Mouse (Mus musculus) liver, adult 2 months (tissue): ENCODE data around the gene Wbp1l. TPM values are rescaled to one million over a fixed set of nuclear protein-coding genes. Genes with fewer than 3 reads are reported as not detected.

ENCODE experiments used
- DNase-seq: peaks from one replicate; pipeline ENCODE4 v3.0.0-alpha.2; 2011; ENCODE audit warnings: low read depth, low spot score; ENCODE audit errors: extremely low read depth
- H3K27ac ChIP-seq: fragments of 200-500 bp; replicated peaks from 2 replicates; pipeline ENCODE4 v1.5.1; 2012; ENCODE audit warnings: low read depth, mild to moderate bottlenecking, control low read depth, inconsistent platforms, low read length; ENCODE audit not compliant: insufficient read depth
- H3K27me3 ChIP-seq: fragments of 200-500 bp; 2 replicates; pipeline ENCODE4 v1.6.1; 2012; ENCODE audit warnings: mild to moderate bottlenecking, moderate library complexity, low read length, inconsistent platforms; ENCODE audit not compliant: control insufficient read depth, insufficient read depth
- H3K36me3 ChIP-seq: fragments of 200-500 bp; 2 replicates; pipeline ENCODE4 v1.6.1; 2012; ENCODE audit warnings: low read length, inconsistent platforms; ENCODE audit not compliant: control insufficient read depth, insufficient read depth
- H3K4me1 ChIP-seq: fragments of 200-500 bp; 2 replicates; pipeline ENCODE4 v1.6.1; 2011; ENCODE audit warnings: low read length; ENCODE audit not compliant: control insufficient read depth, insufficient read depth
- H3K4me3 ChIP-seq: fragments of 200-500 bp; 2 replicates; pipeline ENCODE4 v1.5.1; 2011; ENCODE audit warnings: low read depth, mild to moderate bottlenecking, control low read depth, low read length, moderate library complexity; ENCODE audit not compliant: insufficient read depth
- H3K79me2 ChIP-seq: fragments of 200-500 bp; 2 replicates; pipeline ENCODE4 v1.6.1; 2012; ENCODE audit warnings: inconsistent platforms, mild to moderate bottlenecking, low read length, moderate library complexity; ENCODE audit not compliant: control insufficient read depth, insufficient read depth
- H3K9ac ChIP-seq: fragments of 200-500 bp; 2 replicates; pipeline ENCODE4 v1.6.1; 2012; ENCODE audit warnings: low read depth, mild to moderate bottlenecking, control low read depth, inconsistent platforms, low read length
- CTCF ChIP-seq: fragments of 200-500 bp; IDR thresholded peaks from 2 replicates; pipeline ENCODE4 v1.5.1; 2011; ENCODE audit warnings: low read depth, low read length, control low read depth
- POLR2A ChIP-seq: fragments of 200-500 bp; IDR thresholded peaks from 2 replicates; pipeline ENCODE4 v1.6.1; 2011; ENCODE audit warnings: low read length, control low read depth; ENCODE audit not compliant: insufficient read depth; ENCODE audit errors: extremely low read depth
- WGBS: fragments of 180-500 bp; shearing (Covaris S2); methylation state at CpG from one replicate; pipeline ENCODE4 v1.1.7; 2018; 5-methylcytosine and 5-hydroxymethylcytosine counted together
- polyA plus RNA-seq: library from polyadenylated mRNA; depleted of rRNA; stranded (reverse); fragments of >200 nt; gene quantifications from 2 replicates; pipeline ENCODE4 v1.2.3, GENCODE M21; 2012; rRNA removed
- total RNA-seq: library from RNA; depleted of rRNA; stranded (reverse); fragments of >200 nt; gene quantifications from 2 replicates; pipeline ENCODE4 v1.2.3, GENCODE M21; 2014; rRNA removed

Wbp1l gene
- total and polyA plus RNA-seq, 2 experiments: 66.7 to 140 TPM

GRCm38 (mm10) chr19:46705779-46706495 lies 107.1 kb downstream of the Wbp1l start:
- peak overlapping the region; percentile 31; the same call in 1 of the 2 replicates for H3K9ac ChIP-seq
- H3K4me3 ChIP-seq: no peak overlapping the region
- WGBS: 53% methylated on average over 7 of the region's 7 CpGs
- H3K4me1 ChIP-seq: peaks cover 17% of the 10 kb centered on the region; the same call in 1 of the 2 replicates
- TF ChIP-seq CTCF (no peak), POLR2A (no peak)
- H3K27ac ChIP-seq: peak overlapping the region; percentile 61
- DNase-seq: peak; percentile 74
- H3K79me2 ChIP-seq: no peaks in the 10 kb centered on the region
- peaks cover 11% of the 10 kb centered on the region for H3K36me3 ChIP-seq
- H3K27me3 ChIP-seq: no peaks in the 10 kb centered on the region

- 26% methylated on average over 9 of the region's 9 CpGs for WGBS
- H3K27ac ChIP-seq: peak overlapping the region; percentile 66
- no peak overlapping the region for H3K4me3 ChIP-seq
- peak overlapping the region; percentile 77 for H3K9ac ChIP-seq
- DNase-seq: peak; percentile 90
- no peaks in the 10 kb centered on the region for H3K79me2 ChIP-seq
- TF ChIP-seq POLR2A (no peak), CTCF (no peak)
- H3K4me1 ChIP-seq: peaks cover 17% of the 10 kb centered on the region; the same call in 1 of the 2 replicates
- peaks cover 11% of the 10 kb centered on the region for H3K36me3 ChIP-seq
- no peaks in the 10 kb centered on the region for H3K27me3 ChIP-seq
Measured at GRCm38 (mm10) chr19:46706540-46707295, 107.8 kb downstream of the Wbp1l start.

Other genes starting within 250 kb of the Wbp1l start
- 0.09 and 0.40 TPM in 2 replicates for gene 2310034G01Rik, start 248.8 kb upstream of the Wbp1l start, total RNA-seq
- 0.10 and 0.25 TPM in 2 replicates for gene 2310034G01Rik, start 248.8 kb upstream of the Wbp1l start, polyA plus RNA-seq
- 29.7 and 32.5 TPM in 2 replicates for gene Actr1a, start 203.3 kb upstream of the Wbp1l start, total RNA-seq
- 40.9 and 46.2 TPM in 2 replicates for gene Actr1a, start 203.3 kb upstream of the Wbp1l start, polyA plus RNA-seq
- 1.1 and 2.3 TPM in 2 replicates for gene Sufu, start 202.2 kb upstream of the Wbp1l start, total RNA-seq
- gene Sufu, start 202.2 kb upstream of the Wbp1l start, polyA plus RNA-seq: 2.8 and 3.2 TPM in 2 replicates
- 7.3 and 9.9 TPM in 2 replicates for gene Trim8, start 97.4 kb upstream of the Wbp1l start, total RNA-seq
- gene Trim8, start 97.4 kb upstream of the Wbp1l start, polyA plus RNA-seq: 17.7 and 20.0 TPM in 2 replicates
- gene Arl3, start 25.9 kb upstream of the Wbp1l start, total RNA-seq: 21.9 and 25.1 TPM in 2 replicates
- gene Arl3, start 25.9 kb upstream of the Wbp1l start, polyA plus RNA-seq: 8.7 and 12.7 TPM in 2 replicates
- gene Sfxn2, start 25.7 kb upstream of the Wbp1l start, total RNA-seq: 33.8 and 34.6 TPM in 2 replicates
- gene Sfxn2, start 25.7 kb upstream of the Wbp1l start, polyA plus RNA-seq: 13.9 and 15.1 TPM in 2 replicates
- 106 and 193 TPM in 2 replicates for gene Cyp17a1, start 74.1 kb downstream of the Wbp1l start, total RNA-seq
- 85.1 and 113 TPM in 2 replicates for gene Cyp17a1, start 74.1 kb downstream of the Wbp1l start, polyA plus RNA-seq
- 4.8 TPM in 2 replicates for gene Borcs7, start 90.8 kb downstream of the Wbp1l start, total RNA-seq
- gene Borcs7, start 90.8 kb downstream of the Wbp1l start, polyA plus RNA-seq: 2.9 and 3.9 TPM in 2 replicates
- 57.8 and 67.9 TPM in 2 replicates for gene As3mt, start 108.4 kb downstream of the Wbp1l start, total RNA-seq
- gene As3mt, start 108.4 kb downstream of the Wbp1l start, polyA plus RNA-seq: 19.3 and 29.3 TPM in 2 replicates
- 4.4 and 5.3 TPM in 2 replicates for gene Cnnm2, start 162.5 kb downstream of the Wbp1l start, total RNA-seq
- gene Cnnm2, start 162.5 kb downstream of the Wbp1l start, polyA plus RNA-seq: 6.3 and 7.1 TPM in 2 replicates